Mouse (Mus musculus) neural tube, embryonic 10.5 days (tissue): Measurements from ENCODE around the gene Cbln4.
A peak's percentile ranks its signal among the peaks of the same experiment; 100 is the strongest.

Source experiments
- DNase-seq: peaks from one replicate; pipeline ENCODE4 v3.0.0-alpha.2; 2017; ENCODE audit warnings: low spot score; ENCODE audit errors: extremely low spot score

The Cbln4 gene

GRCm38 (mm10) chr2:172043235-172043610 is at the start of gene Cbln4:
Cbln4 (minus strand) TSS chr2:172043466.
- peak; percentile 37 for DNase-seq

- no peak for DNase-seq
These were observed 35.3 kb upstream of the Cbln4 start for GRCm38 (mm10) chr2:172078596-172078995.

- DNase-seq: no peak
These were observed 33.0 kb upstream of the Cbln4 start for GRCm38 (mm10) chr2:172076295-172076694.

- DNase-seq: no peak
These were observed 19.6 kb upstream of the Cbln4 start for GRCm38 (mm10) chr2:172062876-172063275.

- no peak for DNase-seq
These were observed 16.5 kb upstream of the Cbln4 start for GRCm38 (mm10) chr2:172059747-172060146.

GRCm38 (mm10) chr2:172058936-172059665 is 15.8 kb upstream of the Cbln4 start:
- DNase-seq: no peak

GRCm38 (mm10) chr2:172046002-172046401 is 2.7 kb upstream of the Cbln4 start:
- DNase-seq: peak; percentile 49

- peak; percentile 40 for DNase-seq
These were observed 545 bp downstream of the Cbln4 start for GRCm38 (mm10) chr2:172042607-172043234.

- peak; percentile 89 for DNase-seq
These were observed 1.1 kb downstream of the Cbln4 start for GRCm38 (mm10) chr2:172042125-172042524.

- no peak for DNase-seq
These were observed 2.4 kb downstream of the Cbln4 start for GRCm38 (mm10) chr2:172040859-172041258.

- DNase-seq: no peak
These were observed 3.7 kb downstream of the Cbln4 start for GRCm38 (mm10) chr2:172039601-172040000.

- DNase-seq: no peak
These were observed 9.0 kb downstream of the Cbln4 start for GRCm38 (mm10) chr2:172034281-172034680.

GRCm38 (mm10) chr2:172025459-172026130 is 17.7 kb downstream of the Cbln4 start:
- no peak for DNase-seq

- no peak for DNase-seq
These were observed 36.5 kb downstream of the Cbln4 start for GRCm38 (mm10) chr2:172006726-172007125.

GRCm38 (mm10) chr2:172005970-172006369 is 37.3 kb downstream of the Cbln4 start:
- DNase-seq: no peak

- DNase-seq: no peak
These were observed 39.0 kb downstream of the Cbln4 start for GRCm38 (mm10) chr2:172004029-172004984.

- DNase-seq: no peak
These were observed 46.1 kb downstream of the Cbln4 start for GRCm38 (mm10) chr2:171996979-171997686.

- peak; percentile 16 for DNase-seq
These were observed 48.4 kb downstream of the Cbln4 start for GRCm38 (mm10) chr2:171994861-171995260.

GRCm38 (mm10) chr2:171994240-171994639 is 49.0 kb downstream of the Cbln4 start:
- DNase-seq: no peak

- DNase-seq: no peak
These were observed 56.6 kb downstream of the Cbln4 start for GRCm38 (mm10) chr2:171986686-171987085.
